Mouse (Mus musculus) cerebellum, adult 9-11 months (tissue): ENCODE results near the gene Mpo.

Experiments
- DNase-seq: peaks from one replicate; pipeline ENCODE4 v3.0.0; 2022

The Mpo gene

DNA sequence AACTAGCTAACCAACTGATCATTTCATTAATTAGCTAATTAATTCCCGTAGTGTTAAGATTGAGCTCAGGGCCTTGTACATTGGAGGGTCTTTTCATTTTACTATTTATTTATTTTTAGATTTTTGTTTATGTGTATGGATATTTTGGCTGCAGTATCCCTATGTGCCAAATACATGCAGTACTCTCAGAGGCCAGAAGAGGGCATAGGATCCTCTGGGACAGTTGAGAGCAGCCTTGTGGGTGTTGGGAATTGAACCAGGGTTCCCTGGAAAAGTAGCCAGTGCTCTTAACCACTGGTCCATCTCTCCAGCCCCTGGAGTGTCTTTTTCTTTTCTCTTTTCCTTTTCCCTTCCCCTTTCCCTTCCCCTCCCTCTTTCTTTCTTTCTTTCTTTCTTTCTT, 12.1 kb downstream of the Mpo start:
- DNase-seq: no peak

DNA sequence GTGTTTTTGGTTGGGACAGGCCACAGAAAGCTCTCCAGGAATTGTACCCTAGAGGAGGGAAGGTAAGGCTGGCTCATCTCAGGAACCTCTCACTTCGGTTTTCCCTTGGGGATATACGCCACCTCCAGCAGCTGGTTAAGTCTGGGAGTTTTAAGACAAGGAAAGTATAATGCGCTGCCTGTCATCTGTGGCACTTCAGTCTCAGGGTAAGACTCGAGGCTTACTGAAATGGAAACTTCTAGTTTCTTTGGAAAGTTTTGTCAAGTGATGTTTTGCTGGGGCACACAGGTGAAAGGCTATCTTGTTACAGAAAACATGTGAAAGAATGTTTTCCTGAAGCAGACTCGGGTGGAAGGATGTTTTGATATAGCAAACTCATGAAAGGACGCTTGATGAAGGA, 14.1 kb downstream of the Mpo start:
- no peak for DNase-seq

DNA sequence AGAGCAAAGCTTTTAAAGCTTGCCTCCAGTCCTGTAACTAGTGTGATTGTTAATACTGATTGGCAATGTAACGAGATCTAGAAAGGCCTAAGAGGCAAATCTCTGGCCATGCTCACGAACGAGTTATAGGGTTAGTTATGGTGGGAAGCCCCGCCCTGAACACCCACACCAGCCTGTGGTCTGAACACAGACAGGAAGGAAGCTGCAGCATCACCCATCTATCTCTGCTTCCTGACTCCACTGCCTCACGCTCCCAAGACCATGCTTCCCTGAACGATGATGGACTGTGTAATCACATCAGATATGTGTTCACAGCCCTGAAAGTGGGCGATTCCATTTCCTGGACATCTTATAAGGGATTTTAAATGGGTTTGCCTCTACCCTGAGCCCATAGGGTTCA, 14.9 kb downstream of the Mpo start:
- no peak for DNase-seq

DNA sequence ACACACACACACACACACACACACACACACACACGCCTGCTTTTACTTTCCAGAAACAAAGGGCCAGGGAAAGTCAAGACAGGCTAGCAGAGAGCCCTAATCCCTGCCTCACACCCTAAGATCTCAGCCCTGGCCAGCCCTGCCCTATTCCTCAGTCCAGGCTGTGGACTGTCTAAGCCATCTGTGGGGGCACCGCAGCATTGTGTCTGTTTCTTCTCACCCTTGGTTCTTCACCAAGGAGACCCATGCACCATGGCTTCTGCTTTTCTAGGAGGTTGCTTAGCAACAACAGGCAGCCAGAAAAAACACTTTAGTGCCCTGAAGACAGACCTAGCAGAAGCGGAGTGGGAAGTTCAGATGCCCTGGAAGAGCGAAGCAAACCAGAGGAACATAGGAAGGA, 18.0 kb downstream of the Mpo start:
- no peak for DNase-seq

DNA sequence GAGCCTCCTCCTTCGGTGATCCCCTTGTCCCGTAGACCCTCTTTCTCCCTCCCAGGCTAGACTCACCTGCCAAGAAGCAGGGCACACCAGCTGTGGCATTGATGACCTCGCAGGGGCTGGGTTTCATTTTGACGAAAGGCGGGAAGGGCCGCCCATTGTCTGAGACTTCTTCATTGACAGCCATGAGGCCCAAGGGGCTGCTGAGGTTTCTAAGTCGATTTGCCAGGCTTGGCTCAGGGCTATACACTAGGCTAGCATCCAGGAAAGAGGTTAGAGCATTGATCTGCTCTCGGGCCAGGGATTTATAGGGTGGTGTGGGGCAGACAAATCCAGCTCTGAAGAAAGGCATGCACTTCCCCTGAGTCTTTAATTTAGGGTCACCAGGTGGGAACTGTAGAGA, 21.4 kb downstream of the Mpo start:
- DNase-seq: no peak

DNA sequence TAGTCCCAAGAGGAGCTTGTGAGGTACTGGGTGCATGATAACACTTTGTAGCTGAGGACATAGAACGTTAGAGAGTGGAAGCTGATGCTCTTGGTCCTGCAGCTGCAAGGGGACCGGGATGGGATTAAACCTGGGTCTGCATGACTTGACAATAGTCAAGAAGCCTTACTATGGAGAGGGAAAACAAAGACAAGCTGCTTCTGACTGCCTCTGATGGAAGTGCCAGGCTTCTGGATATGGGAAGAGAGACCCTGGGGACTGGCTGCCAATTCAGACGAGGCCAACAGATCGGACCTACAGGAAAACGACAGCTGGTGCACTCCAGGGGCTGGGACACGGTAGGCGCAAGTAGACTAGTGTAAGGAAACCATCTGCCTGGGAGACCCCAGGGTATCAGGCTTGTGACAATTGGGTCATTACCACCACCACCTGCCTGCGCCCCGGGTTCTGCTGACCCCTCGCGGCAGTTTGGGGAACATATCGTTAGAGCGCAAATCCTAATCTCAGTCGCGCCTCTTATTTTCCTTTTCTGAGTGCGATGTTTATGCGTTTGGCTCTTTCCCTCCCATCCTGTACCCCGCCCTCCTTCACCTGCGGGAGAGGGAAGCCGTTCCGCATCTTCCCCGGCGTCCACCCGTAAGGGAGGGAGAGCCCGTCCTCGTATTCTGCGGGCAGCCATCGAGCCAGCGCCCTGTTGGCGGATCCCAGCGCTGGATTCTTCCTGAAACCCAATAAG, 23.5 kb downstream of the Mpo start:
- DNase-seq: peak; percentile 87

DNA sequence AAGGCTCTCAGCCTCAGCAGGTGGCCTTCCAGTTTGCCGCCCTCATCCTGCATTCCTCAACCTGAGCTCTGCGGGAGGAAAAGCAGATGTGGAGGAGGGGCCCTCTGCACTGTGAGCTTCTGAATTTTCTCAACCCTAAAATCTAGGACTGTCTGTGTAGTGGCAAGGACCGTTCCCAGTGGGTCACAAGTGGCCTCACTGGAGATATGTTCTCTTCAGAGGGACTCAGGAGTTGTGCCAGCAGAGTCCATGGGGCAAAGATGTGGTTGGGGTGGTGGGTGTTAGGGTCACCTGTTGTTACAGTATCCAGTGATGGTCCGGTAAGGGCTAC, 24.0 kb downstream of the Mpo start:
- DNase-seq: no peak

DNA sequence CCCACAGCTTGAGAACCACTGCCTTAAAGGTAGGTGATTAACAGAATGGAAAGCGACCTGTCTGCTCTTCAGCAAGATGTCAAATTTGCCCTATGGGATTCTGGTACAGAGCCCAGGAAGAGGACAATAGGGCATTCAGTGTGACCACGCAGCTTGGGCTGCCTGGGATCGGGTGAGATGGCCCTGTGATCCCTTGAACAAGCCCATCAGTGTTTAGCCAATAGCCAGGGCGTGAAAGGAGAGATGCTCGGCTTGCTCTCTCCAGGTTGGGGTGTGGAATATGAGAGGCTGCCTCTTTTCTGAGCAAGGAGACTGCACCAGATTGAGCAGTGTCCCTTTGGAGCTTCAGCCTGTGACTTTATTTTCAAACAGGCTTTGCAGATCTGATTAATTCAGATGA, 28.1 kb downstream of the Mpo start:
- DNase-seq: no peak

DNA sequence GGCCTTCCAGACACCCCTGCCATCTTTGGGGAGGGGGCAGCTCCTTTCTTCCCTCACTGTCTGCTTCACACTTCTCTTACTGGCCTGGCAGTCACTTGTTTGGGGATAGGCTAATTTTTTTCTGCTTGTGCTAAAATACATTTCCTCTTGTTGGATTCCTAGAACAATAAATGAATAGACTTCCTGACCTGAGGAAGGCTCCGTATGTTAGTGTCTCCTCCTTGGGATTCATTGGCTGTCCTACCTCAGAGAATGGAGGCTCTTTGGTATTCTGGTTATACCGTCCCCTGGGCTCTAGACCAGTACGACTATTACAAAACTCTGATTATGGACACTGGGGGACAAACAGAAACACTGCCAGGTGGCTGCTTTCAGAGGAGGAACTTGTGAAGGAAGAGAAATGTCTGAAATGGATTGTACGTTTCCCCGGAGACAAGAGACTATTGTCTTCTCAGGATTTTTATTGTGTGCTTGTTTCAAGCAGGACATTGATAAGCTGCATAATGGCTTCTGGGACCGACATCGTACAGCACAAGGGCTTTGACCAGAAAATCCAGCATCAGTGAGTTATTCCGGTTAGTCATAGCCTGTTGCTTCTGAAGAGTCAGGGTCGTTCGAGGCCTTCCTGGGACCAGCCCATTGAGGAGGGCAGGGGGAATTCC, 35.0 kb downstream of the Mpo start, which contains the start of gene Lpo:
Lpo (minus strand) TSS at position 51 of the 662 bp plus-strand sequence.
- DNase-seq: peak; percentile 8

DNA sequence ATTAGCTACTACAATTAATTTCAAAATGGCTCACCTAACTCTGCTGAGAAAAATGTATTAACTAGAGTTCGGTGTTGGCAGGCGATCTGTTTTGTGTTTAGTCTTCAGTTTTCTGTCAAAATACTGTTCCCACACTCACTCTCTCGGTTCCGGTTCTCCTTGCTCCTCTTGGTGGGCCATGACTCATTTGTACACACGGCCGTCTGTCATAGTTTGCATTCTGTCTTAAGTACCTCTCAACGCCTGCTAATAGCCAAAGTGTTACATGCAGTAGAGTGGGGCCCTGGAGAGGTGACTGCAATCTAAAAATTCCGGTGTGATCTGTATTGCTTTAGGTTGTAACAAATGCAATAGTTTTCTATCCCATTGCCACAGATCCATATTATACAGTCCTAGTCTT, 47.3 kb downstream of the Mpo start:
- DNase-seq: no peak

DNA sequence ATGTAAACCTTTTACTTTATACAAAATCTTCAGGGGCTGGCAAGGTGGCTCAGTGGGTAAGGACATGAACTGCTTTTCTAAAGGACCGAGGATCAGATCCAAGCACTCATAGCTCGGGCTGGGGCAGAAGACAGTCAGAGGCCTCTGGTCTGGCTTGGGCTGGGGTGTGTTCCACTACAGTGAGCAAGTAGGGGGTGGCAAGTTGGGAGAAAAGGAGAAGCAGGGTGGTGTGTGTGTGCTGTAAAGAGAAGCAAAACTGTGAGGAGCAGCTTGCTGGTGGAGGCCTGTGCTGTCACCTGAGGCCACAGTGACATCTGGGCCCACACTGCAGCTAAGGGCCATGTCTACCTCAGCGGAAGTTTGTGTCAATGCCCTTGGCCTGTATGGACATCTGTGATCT, 48.1 kb downstream of the Mpo start:
- DNase-seq: no peak

DNA sequence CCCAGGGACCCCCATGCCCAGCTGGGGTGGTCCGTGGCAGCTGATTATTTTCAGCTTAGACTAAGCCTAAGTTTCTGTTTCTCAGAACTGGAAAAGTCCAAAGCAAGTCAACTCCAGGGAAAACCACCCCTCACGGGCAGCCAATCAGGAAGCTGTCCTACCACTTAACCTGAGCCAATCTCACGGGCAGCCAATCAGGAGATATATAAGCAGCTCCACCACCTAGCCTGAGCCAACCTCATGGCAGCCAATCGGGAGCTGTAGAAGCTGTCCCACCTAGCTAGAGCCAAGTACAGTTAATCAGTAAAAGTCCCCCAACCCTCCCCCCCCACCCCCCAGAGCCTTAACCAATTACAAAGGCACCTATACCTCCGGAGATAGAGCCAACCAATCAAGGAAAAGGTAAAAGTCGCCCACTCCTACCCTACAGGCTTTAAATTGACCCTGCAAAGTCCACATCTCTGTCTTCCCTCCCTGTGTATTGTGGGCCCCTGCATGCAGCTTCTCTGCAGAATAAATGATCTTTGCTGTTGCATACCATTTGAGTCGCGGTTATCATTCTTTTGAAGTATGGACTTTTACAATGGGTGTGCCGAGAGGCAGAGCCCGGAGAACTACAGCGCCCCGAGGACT, 53.7 kb downstream of the Mpo start:
- DNase-seq: no peak

DNA sequence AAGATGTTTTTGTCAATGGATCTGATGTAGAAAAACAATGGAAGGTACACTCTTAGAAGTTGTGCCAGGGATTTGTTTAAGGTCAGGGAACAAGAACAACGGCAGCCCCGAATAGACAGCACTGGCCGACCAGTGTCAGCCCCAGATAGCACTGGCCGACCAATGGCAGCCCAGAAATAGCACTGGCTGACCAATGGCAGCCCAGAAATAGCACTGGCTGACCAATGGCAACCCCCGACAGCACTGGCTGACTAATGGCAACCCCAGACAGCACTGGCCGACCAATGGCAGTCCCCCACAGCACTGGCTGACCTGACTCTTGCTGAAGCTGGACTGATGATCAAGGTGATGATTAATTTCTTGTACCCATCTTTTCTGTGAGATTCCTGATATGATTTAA, 54.5 kb downstream of the Mpo start:
- DNase-seq: no peak

DNA sequence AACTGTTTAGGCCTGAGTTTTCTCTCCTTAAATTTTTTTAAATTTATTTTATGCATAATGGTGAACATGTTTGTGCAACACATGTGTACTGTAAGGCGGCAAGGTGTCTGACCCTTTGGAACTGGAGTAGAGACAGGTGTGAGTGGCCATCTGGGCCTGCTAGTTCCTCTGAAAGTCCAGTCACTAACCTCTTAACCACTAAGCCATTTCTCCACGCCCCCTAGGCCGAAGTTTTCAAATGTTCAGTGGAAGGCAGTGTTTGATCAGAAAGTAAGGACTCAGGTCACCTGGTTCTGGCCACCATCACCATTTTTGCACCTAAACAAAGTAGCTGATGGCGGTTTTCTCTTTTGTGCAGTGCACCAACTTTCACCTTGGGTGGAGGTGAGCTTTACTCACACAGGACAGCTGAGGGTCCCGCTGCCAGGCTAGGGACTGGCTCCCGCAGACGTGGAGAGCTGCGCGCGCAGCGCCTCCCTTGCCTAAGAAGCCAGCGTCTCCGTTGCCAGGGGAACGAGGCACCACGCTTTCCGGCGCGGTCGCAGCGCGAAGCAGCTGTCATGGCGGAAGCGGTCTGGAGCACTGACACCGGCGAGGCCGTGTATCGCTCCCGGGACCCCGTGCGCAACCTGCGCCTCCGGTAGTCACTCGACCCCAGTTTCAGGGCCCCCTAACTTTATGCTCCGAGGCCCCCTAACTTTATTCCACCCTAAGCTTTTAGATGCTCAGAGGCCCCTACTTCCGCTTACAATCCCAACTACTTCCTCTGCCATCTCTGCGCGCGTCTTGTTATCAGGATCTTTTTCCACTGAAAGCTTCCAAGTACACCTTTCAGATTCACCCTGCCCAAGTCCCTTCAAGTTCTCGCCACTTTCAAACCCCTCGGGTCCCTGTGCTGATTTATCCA, 59.6 kb downstream of the Mpo start, which contains the start of gene Mks1:
Mks1 (plus strand) TSS at position 526 of the 907 bp plus-strand sequence.
- peak; percentile 86 for DNase-seq

DNA sequence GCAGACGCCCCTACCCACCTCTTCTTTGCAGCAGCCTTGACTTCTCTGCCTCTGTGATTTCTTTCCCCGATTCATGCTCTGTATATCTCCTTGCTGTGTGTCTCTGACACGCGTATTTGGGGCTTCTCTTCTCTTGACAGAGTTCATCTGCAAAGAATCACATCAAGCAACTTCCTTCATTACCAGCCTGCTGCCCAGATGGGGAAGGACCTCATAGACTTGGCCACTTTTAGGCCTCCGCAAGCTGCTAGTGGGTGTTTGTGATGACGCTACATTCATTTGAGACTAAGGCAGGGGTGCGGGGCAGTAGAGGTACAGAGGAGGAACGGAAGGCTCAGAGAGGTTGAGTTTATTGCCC, 60.2 kb downstream of the Mpo start:
- DNase-seq: peak; percentile 8
